Mouse (Mus musculus) forelimb bud, embryonic 11.5 days (tissue): ENCODE measurements around the gene Gm10260.

Source experiments
- DNase-seq: peaks from one replicate; pipeline ENCODE4 v3.0.0-alpha.2; 2012; ENCODE audit warnings: low read depth, low spot score

Gene Gm10260

GRCm38 (mm10) chr13:97760532-97760931 is at the start of gene Gm10260:
Gene Gm10260, minus strand, starts transcription at chr13:97760632.
- DNase-seq = no peak

- no peak for DNase-seq
Observed at GRCm38 (mm10) chr13:97809828-97810227, 49.4 kb upstream of the Gm10260 start.

- no peak for DNase-seq
Observed at GRCm38 (mm10) chr13:97805907-97806306, 45.5 kb upstream of the Gm10260 start.

GRCm38 (mm10) chr13:97802386-97802785 is 42.0 kb upstream of the Gm10260 start:
- DNase-seq = no peak

GRCm38 (mm10) chr13:97797462-97797861 is 37.0 kb upstream of the Gm10260 start:
- DNase-seq = no peak

- no peak for DNase-seq
Observed at GRCm38 (mm10) chr13:97794780-97795179, 34.3 kb upstream of the Gm10260 start.

GRCm38 (mm10) chr13:97793932-97794331 is 33.5 kb upstream of the Gm10260 start:
- DNase-seq = no peak

- peak; percentile 45 for DNase-seq
Observed at GRCm38 (mm10) chr13:97791664-97792063, 31.2 kb upstream of the Gm10260 start.

- DNase-seq = no peak
Observed at GRCm38 (mm10) chr13:97789782-97790450, 29.5 kb upstream of the Gm10260 start.

GRCm38 (mm10) chr13:97785167-97785835 is 24.9 kb upstream of the Gm10260 start:
- peak; percentile 82 for DNase-seq

- no peak for DNase-seq
Observed at GRCm38 (mm10) chr13:97783423-97784143, 23.2 kb upstream of the Gm10260 start.

- no peak for DNase-seq
Observed at GRCm38 (mm10) chr13:97782063-97782462, 21.6 kb upstream of the Gm10260 start.

- no peak for DNase-seq
Observed at GRCm38 (mm10) chr13:97781637-97782036, 21.2 kb upstream of the Gm10260 start.

GRCm38 (mm10) chr13:97780556-97780955 is 20.1 kb upstream of the Gm10260 start:
- DNase-seq = no peak

- no peak for DNase-seq
Observed at GRCm38 (mm10) chr13:97779657-97780445, 19.4 kb upstream of the Gm10260 start.

- no peak for DNase-seq
Observed at GRCm38 (mm10) chr13:97778698-97779194, 18.3 kb upstream of the Gm10260 start.

GRCm38 (mm10) chr13:97777667-97778066 is 17.2 kb upstream of the Gm10260 start:
- no peak for DNase-seq

GRCm38 (mm10) chr13:97776702-97777101 is 16.3 kb upstream of the Gm10260 start:
- DNase-seq = no peak

- no peak for DNase-seq
Observed at GRCm38 (mm10) chr13:97775907-97776306, 15.5 kb upstream of the Gm10260 start.

GRCm38 (mm10) chr13:97774740-97775425 is 14.5 kb upstream of the Gm10260 start:
- no peak for DNase-seq

- no peak for DNase-seq
Observed at GRCm38 (mm10) chr13:97769205-97769604, 8.8 kb upstream of the Gm10260 start.
